Mouse (Mus musculus): Measurements from ENCODE around the gene Cbfa2t2. TPM values are rescaled to one million over a fixed set of nuclear protein-coding genes. Genes with fewer than 3 reads are reported as not detected.

Cbfa2t2 gene
- total RNA-seq (2023): 10 to 100 TPM; 22.0 to 22.3 TPM

GRCm38 (mm10) chr2:154436458-154437190 lies at the start of gene Cbfa2t2:
Cbfa2t2 (plus strand) TSS chr2:154436481.

DNA sequence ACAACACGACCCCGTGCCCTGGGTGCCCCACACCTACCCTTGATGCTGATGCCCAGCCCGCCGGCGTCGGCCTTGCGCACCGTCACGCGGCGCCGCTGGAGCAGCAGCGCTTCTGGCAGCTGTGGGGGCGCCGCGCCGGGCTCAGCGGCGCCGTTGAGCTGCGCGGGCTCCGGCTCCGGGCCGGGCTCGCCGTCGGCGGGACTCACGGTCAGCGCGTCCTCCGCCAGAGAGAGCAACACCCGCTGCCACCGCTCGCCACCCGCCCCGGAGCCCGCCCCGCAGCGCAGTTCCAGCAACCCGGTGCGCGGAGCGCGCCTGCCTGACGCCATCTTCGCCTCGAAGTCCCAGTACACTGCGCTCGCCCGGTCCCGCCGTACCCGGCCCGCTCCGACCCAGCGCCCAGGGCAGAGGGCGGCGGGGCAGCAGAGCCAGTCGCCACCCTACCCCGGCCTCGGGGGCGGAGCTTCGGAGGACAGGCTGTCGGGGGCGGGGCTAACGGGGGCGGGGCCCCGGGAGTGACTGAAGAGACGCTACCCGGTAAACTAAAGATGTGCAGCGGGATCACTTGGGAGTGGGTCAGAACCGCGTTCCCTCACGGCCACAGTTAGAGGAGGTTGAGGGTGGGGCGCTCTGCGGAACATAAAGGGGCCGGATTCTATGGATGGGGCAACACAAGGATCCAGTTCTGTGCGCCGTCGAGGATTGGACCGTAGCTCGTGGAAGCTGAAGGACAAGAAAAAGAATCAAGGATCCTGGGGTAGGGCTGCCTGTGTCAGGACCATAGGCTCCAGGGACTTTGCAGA lies 28.4 kb upstream of the Cbfa2t2 start, which contains the start of gene Snta1:
Snta1 (minus strand) TSS at position 457 of the 803 bp plus-strand sequence.

GRCm38 (mm10) chr2:154546711-154547110 lies 110.4 kb downstream of the Cbfa2t2 start, which contains the start of gene 1700003F12Rik:
1700003F12Rik (plus strand) TSS chr2:154547085.

DNA sequence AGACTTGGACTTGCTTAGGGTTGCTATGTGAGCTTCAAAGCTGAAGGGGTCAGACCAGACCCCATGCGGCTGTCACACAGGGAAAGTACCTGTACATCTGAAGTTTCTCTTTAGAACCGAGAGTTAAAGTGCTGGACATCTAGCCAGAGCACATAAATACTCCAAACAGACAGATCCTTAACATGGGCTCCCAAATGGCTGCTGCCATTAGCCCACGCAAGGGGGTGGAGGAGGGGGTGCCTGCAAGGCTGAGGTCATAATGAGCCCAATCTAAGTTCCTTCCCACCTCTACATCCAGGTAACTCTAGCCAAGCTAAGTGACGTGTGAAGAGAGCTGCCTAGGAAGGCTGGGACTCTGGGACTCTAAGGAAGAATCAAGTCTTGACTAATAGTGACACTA lies 115.2 kb downstream of the Cbfa2t2 start, which contains the start of gene Actl10:
Actl10 (plus strand) TSS at position 301 of the 400 bp plus-strand sequence.

GRCm38 (mm10) chr2:154558264-154559039 lies 122.2 kb downstream of the Cbfa2t2 start, which contains the start of gene Necab3:
Necab3 (minus strand) TSS chr2:154558890.

GRCm38 (mm10) chr2:154569836-154570286 lies 133.6 kb downstream of the Cbfa2t2 start, which contains the start of gene E2f1:
E2f1 (minus strand) TSS chr2:154569892.

Other genes with a start within 250 kb of the Cbfa2t2 start
- not detected for gene Bpifb1, start 245.7 kb upstream of the Cbfa2t2 start, total RNA-seq (2023)
- gene Bpifb5, start 212.7 kb upstream of the Cbfa2t2 start, total RNA-seq (2023): not detected
- gene Bpifb9a, start 178.6 kb upstream of the Cbfa2t2 start, total RNA-seq (2023): not detected
- gene Bpifb9b, start 129.3 kb upstream of the Cbfa2t2 start, total RNA-seq (2023): not detected
- 10 to 100 TPM in 1 of 2 experiments, 1 to 10 TPM in 1; 7.7 to 10.8 TPM for gene Cdk5rap1, start 63.5 kb upstream of the Cbfa2t2 start, total RNA-seq (2023)
- 10 to 100 TPM; 17.2 to 20.8 TPM for gene Snta1, start 28.4 kb upstream of the Cbfa2t2 start, total RNA-seq (2023)
- 1 to 10 TPM; 1.9 to 2.0 TPM for gene 1700003F12Rik, start 110.6 kb downstream of the Cbfa2t2 start, total RNA-seq (2023)
- under 1 TPM in 1 of 2 experiments, not detected in 1; 0.42 TPM for gene Actl10, start 115.3 kb downstream of the Cbfa2t2 start, total RNA-seq (2023)
- under 1 TPM; 0.30 to 0.79 TPM for gene Necab3, start 122.4 kb downstream of the Cbfa2t2 start, total RNA-seq (2023)
- gene E2f1, start 133.4 kb downstream of the Cbfa2t2 start, total RNA-seq (2023): 10 to 100 TPM; 10.5 to 10.6 TPM
- 10 to 100 TPM; 14.9 to 15.0 TPM for gene Pxmp4, start 167.2 kb downstream of the Cbfa2t2 start, total RNA-seq (2023)
- 1 to 10 TPM; 4.9 to 5.8 TPM for gene Zfp341, start 176.8 kb downstream of the Cbfa2t2 start, total RNA-seq (2023)
- gene 4930519P11Rik, start 177.0 kb downstream of the Cbfa2t2 start, total RNA-seq (2023): not detected
- 100 to 1,000 TPM; 209 to 230 TPM for gene Chmp4b, start 215.2 kb downstream of the Cbfa2t2 start, total RNA-seq (2023)

Measured in monocyte, adult 59 days (primary cell).